Mouse (Mus musculus) granulocyte monocyte progenitor cell, adult 5-6 weeks (primary cell): ENCODE measurements around the gene Naa40. TPM values are rescaled to one million over a fixed set of nuclear protein-coding genes. Genes with fewer than 3 reads are reported as not detected.
A peak's percentile ranks its signal among the peaks of the same experiment; 100 is the strongest.

ENCODE experiments used
- ATAC-seq: replicated peaks from 2 replicates; pipeline ENCODE4 v1.8.0; 2016; ENCODE audit warnings: mild to moderate bottlenecking, moderate TSS enrichment, inconsistent platforms; ENCODE audit not compliant: poor library complexity, severe bottlenecking
- total RNA-seq, 2 experiments: library from RNA; stranded (forward) in 1 of 2; stranded (reverse) in 1 of 2; fragments of 200-712, 200-1000 nt in 1 of 2; fragments of >200 nt in 1 of 2; fragmentation: Nextera tagmentation in 1 of 2; gene quantifications; 2 replicates each; pipeline ENCODE4 v1.2.3; 2014 to 2017

Gene Naa40
- total RNA-seq, 2 experiments from 2014 or later, result 42.9 to 72.3 TPM

- ATAC-seq, result no peak
Measured at GRCm38 (mm10) chr19:7185715-7186291, 55.2 kb downstream of the Naa40 start.

GRCm38 (mm10) chr19:7185059-7185458 lies 55.9 kb downstream of the Naa40 start:
- no peak for ATAC-seq

- ATAC-seq, result no peak
Measured at GRCm38 (mm10) chr19:7183419-7183818, 57.6 kb downstream of the Naa40 start.

GRCm38 (mm10) chr19:7182273-7182949 lies 58.6 kb downstream of the Naa40 start:
- ATAC-seq, result peak; percentile 75

GRCm38 (mm10) chr19:7181496-7181895 lies 59.5 kb downstream of the Naa40 start:
- ATAC-seq, result no peak

GRCm38 (mm10) chr19:7180756-7181405 lies 60.1 kb downstream of the Naa40 start:
- no peak for ATAC-seq

GRCm38 (mm10) chr19:7178841-7179452 lies 62.0 kb downstream of the Naa40 start:
- ATAC-seq, result no peak

- ATAC-seq, result no peak
Measured at GRCm38 (mm10) chr19:7177804-7178511, 63.0 kb downstream of the Naa40 start.

GRCm38 (mm10) chr19:7176041-7176696 lies 64.8 kb downstream of the Naa40 start:
- no peak for ATAC-seq

Other genes with a start within 250 kb of the Naa40 start
- 6.4 and 16.5 TPM in 2 replicates for gene Dnajc4, start 248.6 kb downstream of the Naa40 start, total RNA-seq (2014; fragmentation: Nextera tagmentation)
- gene Dnajc4, start 248.6 kb downstream of the Naa40 start, total RNA-seq (2017), result 7.9 and 11.8 TPM in 2 replicates
- 8.5 and 14.4 TPM in 2 replicates for gene Nudt22, start 245.1 kb downstream of the Naa40 start, total RNA-seq (2014; fragmentation: Nextera tagmentation)
- gene Nudt22, start 245.1 kb downstream of the Naa40 start, total RNA-seq (2017), result 3.4 and 14.5 TPM in 2 replicates
- 3.0 TPM in 1 of 2 replicates, not detected in the other for gene Trpt1, start 245.1 kb downstream of the Naa40 start, total RNA-seq (2014; fragmentation: Nextera tagmentation)
- 0.21 and 0.60 TPM in 2 replicates for gene Trpt1, start 245.1 kb downstream of the Naa40 start, total RNA-seq (2017)
- 103 and 119 TPM in 2 replicates for gene Fermt3, start 221.7 kb downstream of the Naa40 start, total RNA-seq (2014; fragmentation: Nextera tagmentation)
- 182 and 230 TPM in 2 replicates for gene Fermt3, start 221.7 kb downstream of the Naa40 start, total RNA-seq (2017)
- 162 and 187 TPM in 2 replicates for gene Stip1, start 201.2 kb downstream of the Naa40 start, total RNA-seq (2014; fragmentation: Nextera tagmentation)
- gene Stip1, start 201.2 kb downstream of the Naa40 start, total RNA-seq (2017), result 246 and 270 TPM in 2 replicates
- 7.8 and 13.6 TPM in 2 replicates for gene Macrod1, start 184.4 kb downstream of the Naa40 start, total RNA-seq (2014; fragmentation: Nextera tagmentation)
- gene Macrod1, start 184.4 kb downstream of the Naa40 start, total RNA-seq (2017), result 4.5 and 6.3 TPM in 2 replicates
- gene Flrt1, start 135.5 kb downstream of the Naa40 start, total RNA-seq (2014; fragmentation: Nextera tagmentation), result not detected in 2 replicates
- not detected in 2 replicates for gene Flrt1, start 135.5 kb downstream of the Naa40 start, total RNA-seq (2017)
- 61.0 and 61.2 TPM in 2 replicates for gene Otub1, start 34.9 kb downstream of the Naa40 start, total RNA-seq (2014; fragmentation: Nextera tagmentation)
- 63.0 and 69.0 TPM in 2 replicates for gene Otub1, start 34.9 kb downstream of the Naa40 start, total RNA-seq (2017)
- gene Cox8a, start 23.6 kb downstream of the Naa40 start, total RNA-seq (2014; fragmentation: Nextera tagmentation), result 854 and 878 TPM in 2 replicates
- 563 and 615 TPM in 2 replicates for gene Cox8a, start 23.6 kb downstream of the Naa40 start, total RNA-seq (2017)
- 3.1 and 6.9 TPM in 2 replicates for gene Rcor2, start 26.1 kb upstream of the Naa40 start, total RNA-seq (2014; fragmentation: Nextera tagmentation)
- 3.4 and 5.2 TPM in 2 replicates for gene Rcor2, start 26.1 kb upstream of the Naa40 start, total RNA-seq (2017)
- gene Mark2, start 100.7 kb upstream of the Naa40 start, total RNA-seq (2014; fragmentation: Nextera tagmentation), result 48.7 and 85.8 TPM in 2 replicates
- gene Mark2, start 100.7 kb upstream of the Naa40 start, total RNA-seq (2017), result 17.8 and 21.2 TPM in 2 replicates
- gene Spindoc, start 141.8 kb upstream of the Naa40 start, total RNA-seq (2014; fragmentation: Nextera tagmentation), result 19.2 and 19.8 TPM in 2 replicates
- 4.7 and 4.9 TPM in 2 replicates for gene Spindoc, start 141.8 kb upstream of the Naa40 start, total RNA-seq (2017)
- gene 2700081O15Rik, start 176.4 kb upstream of the Naa40 start, total RNA-seq (2014; fragmentation: Nextera tagmentation), result 1.5 and 3.1 TPM in 2 replicates
- gene 2700081O15Rik, start 176.4 kb upstream of the Naa40 start, total RNA-seq (2017), result 1.2 and 1.6 TPM in 2 replicates
- 166 and 193 TPM in 2 replicates for gene Rtn3, start 242.1 kb upstream of the Naa40 start, total RNA-seq (2014; fragmentation: Nextera tagmentation)
- gene Rtn3, start 242.1 kb upstream of the Naa40 start, total RNA-seq (2017), result 80.4 and 94.7 TPM in 2 replicates